Mouse (Mus musculus) liver, embryonic 12.5 days (tissue): ENCODE results near the gene Anapc15-ps. TPM values are rescaled to one million over a fixed set of nuclear protein-coding genes. Genes with fewer than 3 reads are reported as not detected.

Source experiments
- polyA plus RNA-seq: library from polyadenylated mRNA; unstranded; fragments of >200 nt; fragmentation: Nextera tagmentation; extraction: Ambion mirVana; gene quantifications from 2 replicates; pipeline ENCODE4 v1.2.1, GENCODE M21; 2016

The Anapc15-ps gene
- polyA plus RNA-seq, 1 experiment from 2014 or later: not detected

Other genes starting within 250 kb of the Anapc15-ps start
- gene Mrpl42, start 171.5 kb downstream of the Anapc15-ps start, polyA plus RNA-seq: 248 and 264 TPM in 2 replicates
- gene Ube2n, start 158.3 kb downstream of the Anapc15-ps start, polyA plus RNA-seq: 191 and 193 TPM in 2 replicates
- 130 and 134 TPM in 2 replicates for gene Nudt4, start 109.3 kb downstream of the Anapc15-ps start, polyA plus RNA-seq
- gene Gm33543, start 169.5 kb upstream of the Anapc15-ps start, polyA plus RNA-seq: not detected in 2 replicates